Mouse (Mus musculus) hindlimb bud, embryonic 11.5 days (tissue): ENCODE measurements around the gene Rbm18.

ENCODE experiments used
- DNase-seq: peaks from one replicate; pipeline ENCODE4 v3.0.0-alpha.2; 2012; ENCODE audit warnings: low read depth, low spot score; ENCODE audit errors: extremely low spot score

Gene Rbm18

GRCm38 (mm10) chr2:36104956-36105741 is 31.4 kb downstream of the Rbm18 start, which contains the start of gene Lhx6:
Gene Lhx6, minus strand, starts transcription at chr2:36105408.
- no peak for DNase-seq

- DNase-seq, result no peak
Measured at GRCm38 (mm10) chr2:36104436-36104955, 32.1 kb downstream of the Rbm18 start.

- DNase-seq, result no peak
Measured at GRCm38 (mm10) chr2:36103555-36104367, 32.8 kb downstream of the Rbm18 start.

GRCm38 (mm10) chr2:36103069-36103554 is 33.5 kb downstream of the Rbm18 start:
- DNase-seq, result no peak

DNA sequence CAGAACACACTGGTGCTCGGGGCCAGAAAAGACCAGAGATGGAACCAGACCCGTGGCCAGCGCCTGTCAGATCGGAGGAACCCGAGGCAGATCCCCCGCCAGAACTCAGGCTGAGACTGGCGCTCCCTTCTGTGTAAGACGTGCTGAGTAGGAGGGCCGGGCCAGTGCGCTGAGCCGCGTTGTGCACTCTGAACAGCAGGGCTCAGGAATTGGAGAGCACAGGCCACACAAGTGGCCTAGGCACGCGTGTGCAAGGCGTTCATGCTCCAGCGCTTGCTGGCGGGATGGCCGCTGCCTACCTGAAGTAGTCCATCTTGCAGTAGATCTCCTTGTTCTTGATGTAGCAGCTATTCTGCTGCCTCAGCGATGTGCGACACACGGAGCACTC is 34.0 kb downstream of the Rbm18 start:
- DNase-seq, result no peak

DNA sequence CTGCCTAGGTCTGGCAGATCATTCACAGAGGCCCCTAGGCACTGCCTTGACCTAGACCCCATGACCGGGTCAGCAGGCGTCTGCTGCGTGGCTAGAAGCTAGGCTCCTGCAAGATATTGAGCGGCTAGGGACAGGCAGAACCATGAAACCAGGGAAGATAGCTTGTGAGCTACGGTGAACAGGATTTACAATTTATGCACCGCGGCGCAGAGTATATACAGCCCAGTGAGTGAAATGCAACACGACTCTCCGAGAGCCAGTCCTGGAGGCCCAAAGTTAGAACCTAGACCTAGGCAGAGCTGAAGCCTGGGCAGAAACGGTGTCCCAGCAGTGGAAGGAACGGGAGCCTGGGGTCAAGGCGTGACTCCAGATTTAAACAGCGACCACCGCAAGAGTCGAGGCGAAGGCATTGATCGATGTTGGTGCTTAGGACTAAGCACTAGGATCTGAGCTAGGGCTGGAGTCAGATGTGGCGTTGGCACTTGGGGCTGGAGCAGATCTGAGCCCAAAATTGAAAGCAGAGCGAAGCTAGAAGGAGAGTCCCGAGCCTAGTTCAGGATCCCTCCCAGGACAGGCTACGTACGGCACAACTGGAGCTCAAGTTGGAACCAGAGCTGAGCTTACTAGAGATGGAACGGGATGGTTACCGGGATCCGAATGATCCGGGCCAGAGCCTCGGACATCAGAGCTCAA is 34.6 kb downstream of the Rbm18 start:
- DNase-seq, result no peak

- DNase-seq, result no peak
Measured at GRCm38 (mm10) chr2:36099739-36100138, 36.8 kb downstream of the Rbm18 start.

- no peak for DNase-seq
Measured at GRCm38 (mm10) chr2:36098021-36098420, 38.6 kb downstream of the Rbm18 start.

DNA sequence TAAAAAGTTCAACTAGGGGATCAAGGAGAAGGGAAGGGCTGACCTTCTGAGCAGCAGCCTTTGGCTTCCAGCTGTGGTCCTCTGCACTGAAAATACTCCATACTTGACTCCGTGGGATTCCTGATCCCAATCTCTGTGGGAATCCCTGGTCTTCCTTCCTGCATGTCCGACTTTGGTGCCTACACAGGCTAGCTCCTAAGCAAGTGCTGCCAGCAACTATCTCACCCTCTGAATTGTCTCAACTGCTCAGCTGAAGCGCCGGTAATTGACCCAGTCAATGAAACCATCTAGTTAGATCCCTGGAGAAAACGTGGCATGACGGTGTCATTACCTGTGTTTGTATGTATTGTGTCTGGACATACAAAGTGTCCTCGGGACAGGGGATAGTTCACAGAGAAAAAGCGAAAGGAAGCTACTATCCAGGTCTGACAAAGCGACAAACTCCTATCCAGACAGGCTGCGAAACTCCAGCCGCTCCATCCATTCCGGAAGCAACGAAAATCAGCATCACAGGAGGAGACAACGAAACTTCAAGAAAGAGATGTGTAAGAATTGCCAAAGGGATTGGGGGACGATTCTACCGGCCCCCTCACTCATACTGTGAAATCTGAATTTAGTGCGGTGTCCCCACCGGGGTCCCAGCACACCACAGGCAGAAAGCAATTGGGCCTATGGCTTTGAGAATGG is 39.3 kb downstream of the Rbm18 start:
- DNase-seq, result no peak

GRCm38 (mm10) chr2:36093914-36094475 is 42.6 kb downstream of the Rbm18 start:
- DNase-seq, result no peak

DNA sequence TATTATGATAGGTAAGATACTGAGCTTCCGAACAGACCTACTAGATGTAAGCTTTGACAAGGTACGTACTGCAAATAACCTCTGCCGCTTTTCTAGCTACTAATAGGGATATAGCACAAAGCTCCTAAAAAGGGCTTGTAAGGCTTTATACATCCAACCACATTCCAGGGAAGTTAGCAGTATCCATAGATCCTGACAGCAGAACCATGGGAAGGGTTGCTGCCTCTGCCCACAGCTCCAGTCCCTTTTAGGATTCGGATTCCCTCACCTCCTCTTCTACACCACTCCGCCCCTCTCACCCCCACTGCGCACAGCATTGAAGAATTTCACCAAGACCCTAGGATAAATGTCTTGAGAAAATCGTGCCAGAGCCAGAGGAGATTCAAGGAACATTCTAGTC is 43.3 kb downstream of the Rbm18 start:
- DNase-seq, result no peak

DNA sequence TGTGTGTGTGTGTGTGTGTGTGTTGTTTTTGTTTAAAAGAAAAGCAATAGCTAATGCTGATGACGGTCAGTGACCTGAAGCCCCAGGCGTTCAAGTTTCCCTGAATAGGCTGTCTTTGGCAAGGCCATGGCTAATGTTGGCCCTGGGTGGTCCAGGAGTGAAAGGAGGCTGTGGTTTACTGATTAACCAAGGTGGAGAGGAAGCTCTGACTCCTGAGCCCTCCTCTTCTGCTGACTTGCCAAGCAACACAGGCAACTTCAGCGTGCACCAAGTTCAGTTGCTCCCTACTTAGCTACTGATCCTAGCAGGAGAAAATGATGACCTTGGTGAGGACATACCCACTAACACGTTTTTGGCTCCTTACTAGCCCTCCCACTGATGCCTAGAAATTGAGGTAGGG is 43.8 kb downstream of the Rbm18 start:
- DNase-seq, result no peak

- DNase-seq, result no peak
Measured at GRCm38 (mm10) chr2:36090853-36091741, 45.5 kb downstream of the Rbm18 start.

DNA sequence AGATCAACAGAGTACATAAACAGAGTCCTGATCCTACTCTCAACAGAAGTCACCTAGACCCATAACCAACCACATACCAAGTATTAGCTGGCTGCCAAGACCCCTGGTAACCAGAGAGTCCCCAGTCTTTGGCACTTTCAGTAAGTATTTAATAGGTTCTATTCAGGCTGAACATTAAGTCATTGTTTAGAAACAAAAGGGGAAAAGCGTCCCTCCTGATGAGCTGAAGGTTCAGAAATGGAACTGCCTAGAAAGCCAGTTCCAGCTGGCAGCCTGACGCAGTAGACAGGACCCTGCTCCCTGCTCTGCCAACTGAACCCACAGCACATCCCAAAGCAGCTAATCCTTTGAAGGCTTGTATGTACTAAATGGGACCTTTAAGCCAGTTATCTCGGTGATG is 47.4 kb downstream of the Rbm18 start:
- no peak for DNase-seq

DNA sequence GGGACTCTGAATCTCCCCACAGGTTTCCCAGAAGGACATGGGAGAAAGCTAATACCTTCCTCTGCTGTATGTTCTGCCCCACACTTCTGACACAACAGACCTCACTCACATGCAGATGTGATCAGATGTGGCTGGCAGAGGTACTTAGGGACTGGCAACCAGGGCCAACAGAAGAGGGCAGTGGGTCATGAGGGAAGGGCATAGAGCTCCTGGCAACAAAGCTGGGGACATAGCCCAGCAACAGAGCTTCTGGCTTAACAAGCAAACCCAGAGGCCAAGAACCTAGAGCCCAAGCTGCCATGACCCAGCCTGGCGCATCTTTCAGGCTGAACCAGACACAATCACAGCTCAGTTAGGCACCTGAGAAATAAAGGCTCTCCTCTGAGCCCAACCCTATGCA is 51.5 kb downstream of the Rbm18 start:
- DNase-seq, result no peak

DNA sequence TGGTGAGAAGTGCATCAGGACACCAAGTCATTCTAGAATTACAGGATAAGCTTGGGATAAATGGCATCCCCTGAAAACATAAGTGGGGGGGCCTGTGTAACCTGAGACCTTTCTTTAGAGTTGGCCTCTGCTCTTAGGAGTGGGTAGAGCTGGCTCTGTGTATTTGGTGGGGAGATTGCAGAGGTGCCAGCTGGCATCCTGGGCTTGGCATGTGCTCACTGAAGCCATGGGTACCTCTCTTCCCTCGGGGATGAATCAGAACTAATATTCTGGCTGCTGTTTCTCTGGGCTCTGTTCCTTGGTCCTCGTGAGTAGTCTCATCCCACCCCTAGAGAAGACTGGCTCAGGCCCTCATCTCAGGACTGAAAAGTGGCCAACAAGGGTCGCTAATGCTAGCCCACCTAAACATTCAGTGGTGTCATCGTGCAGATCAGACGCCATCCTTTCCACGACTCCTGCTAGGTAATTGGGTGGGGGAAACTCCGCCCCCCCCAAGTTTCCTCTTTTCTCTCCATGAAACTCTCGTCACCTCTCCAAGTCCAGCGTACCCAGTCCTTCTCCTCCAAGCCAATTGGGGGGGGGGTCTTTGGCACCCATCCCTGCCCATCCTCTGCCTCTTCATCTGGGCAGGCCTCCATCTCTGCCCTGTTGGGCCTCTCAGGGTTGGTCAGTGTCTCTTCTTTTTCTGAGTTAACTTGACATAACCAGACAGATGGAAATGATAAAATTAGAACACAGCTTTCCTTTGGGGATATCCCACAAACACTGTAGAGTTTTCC is 53.6 kb downstream of the Rbm18 start:
- DNase-seq, result no peak

DNA sequence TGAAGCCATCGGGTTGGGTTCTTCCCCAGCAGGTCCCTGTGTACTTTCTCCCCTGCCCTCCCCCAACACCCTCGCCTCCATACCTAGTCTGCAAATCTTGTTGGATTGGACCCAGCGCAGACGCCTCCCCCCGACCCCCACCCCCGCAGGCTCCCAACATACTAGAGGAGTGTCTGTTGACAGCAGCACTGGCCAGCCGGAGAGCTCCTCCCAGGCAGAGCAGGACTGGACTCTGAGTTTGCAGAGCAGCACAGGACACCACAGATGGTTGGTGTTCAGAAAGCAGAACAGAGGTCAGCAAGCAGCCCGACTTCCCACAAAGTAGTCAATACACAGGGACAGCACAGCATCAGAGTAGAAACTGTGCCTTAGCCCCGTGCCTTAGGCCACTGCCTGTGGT is 55.1 kb downstream of the Rbm18 start:
- DNase-seq, result no peak

DNA sequence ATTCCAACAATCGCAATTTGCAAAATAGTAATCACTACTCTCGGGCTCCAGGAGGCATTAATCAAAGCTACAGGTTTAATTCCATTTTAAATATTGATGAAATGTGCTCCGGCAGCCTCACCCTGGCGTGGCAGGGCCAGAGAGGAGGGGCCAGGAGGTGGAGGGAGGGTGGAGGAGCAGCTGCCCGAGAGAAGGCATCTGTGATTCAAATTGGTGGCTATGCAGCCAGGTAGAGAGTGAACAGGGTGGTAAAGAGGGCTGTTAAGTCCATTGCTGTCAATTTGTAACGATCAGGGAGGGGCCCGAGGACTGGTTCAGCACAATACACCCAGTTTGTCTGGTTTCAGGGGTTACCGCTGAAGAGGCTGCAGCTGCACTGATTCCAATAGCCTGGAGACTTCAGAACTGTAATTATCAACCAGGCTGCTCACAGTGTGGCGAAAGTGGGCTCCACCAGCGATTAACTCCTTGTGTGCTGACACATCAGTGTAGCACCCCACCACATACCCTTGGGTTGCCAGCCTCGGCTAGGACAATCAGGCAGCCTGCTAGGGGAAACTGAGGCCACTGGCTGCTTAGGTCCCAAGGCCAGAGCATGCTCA is 59.3 kb downstream of the Rbm18 start:
- DNase-seq, result no peak
